Mouse (Mus musculus): ENCODE measurements around the gene Calcoco2.
"Not testable (repeated sequence)": the region's sequence is repeated elsewhere in the genome, so short reads cannot be mapped to it uniquely, and the experiment has no call there.

Calcoco2 gene

GRCm38 (mm10) chr11:96111751-96112150, at the start of gene Calcoco2:
TSS of gene Calcoco2 (minus strand) at chr11:96111964.
- DNase-seq, result no peak

GRCm38 (mm10) chr11:96147471-96147870, 35.7 kb upstream of the Calcoco2 start:
- no peak for DNase-seq

GRCm38 (mm10) chr11:96145622-96146270, 34.0 kb upstream of the Calcoco2 start:
- peak; percentile 18 to 26 for DNase-seq

GRCm38 (mm10) chr11:96143766-96144165, 32.0 kb upstream of the Calcoco2 start:
- no peak for DNase-seq

- no peak for DNase-seq
These were observed 29.0 kb upstream of the Calcoco2 start for GRCm38 (mm10) chr11:96140726-96141175.

GRCm38 (mm10) chr11:96135847-96136246, 24.1 kb upstream of the Calcoco2 start:
- DNase-seq, result no peak

- DNase-seq, result peak; percentile 14 to 23
These were observed 21.6 kb upstream of the Calcoco2 start, which contains the start of gene Ttll6 for GRCm38 (mm10) chr11:96133239-96133865. TSS of gene Ttll6 (plus strand) at chr11:96133786.

- DNase-seq, result no peak
These were observed 18.8 kb upstream of the Calcoco2 start for GRCm38 (mm10) chr11:96130606-96131005.

GRCm38 (mm10) chr11:96124052-96124914, 12.5 kb upstream of the Calcoco2 start:
- peak in 1 of 2 experiments; percentile 6 for DNase-seq

GRCm38 (mm10) chr11:96122806-96123205, 11.0 kb upstream of the Calcoco2 start:
- not testable (repeated sequence) for DNase-seq

GRCm38 (mm10) chr11:96119401-96119800, 7.6 kb upstream of the Calcoco2 start:
- no peak for DNase-seq

GRCm38 (mm10) chr11:96116925-96117324, 5.2 kb upstream of the Calcoco2 start:
- not testable (repeated sequence) for DNase-seq

- no peak for DNase-seq
These were observed 4.4 kb upstream of the Calcoco2 start for GRCm38 (mm10) chr11:96116116-96116515.

- no peak for DNase-seq
These were observed 3.7 kb upstream of the Calcoco2 start for GRCm38 (mm10) chr11:96115416-96115815.

- DNase-seq, result no peak
These were observed 2.3 kb upstream of the Calcoco2 start for GRCm38 (mm10) chr11:96114077-96114476.

- DNase-seq, result not testable (repeated sequence)
These were observed 814 bp downstream of the Calcoco2 start for GRCm38 (mm10) chr11:96110950-96111349.

GRCm38 (mm10) chr11:96108376-96108775, 3.4 kb downstream of the Calcoco2 start:
- DNase-seq, result no peak

- peak; percentile 18 to 23 for DNase-seq
These were observed 18.4 kb downstream of the Calcoco2 start for GRCm38 (mm10) chr11:96093361-96093760.

- no peak for DNase-seq
These were observed 19.0 kb downstream of the Calcoco2 start for GRCm38 (mm10) chr11:96092674-96093291.

GRCm38 (mm10) chr11:96091073-96091472, 20.7 kb downstream of the Calcoco2 start:
- no peak for DNase-seq

- DNase-seq, result no peak
These were observed 23.8 kb downstream of the Calcoco2 start for GRCm38 (mm10) chr11:96087981-96088380.

GRCm38 (mm10) chr11:96082682-96083081, 29.1 kb downstream of the Calcoco2 start:
- no peak for DNase-seq

GRCm38 (mm10) chr11:96080736-96081135, 31.0 kb downstream of the Calcoco2 start:
- DNase-seq, result no peak

Measured in thymus, postnatal 36 days (tissue).